Mouse (Mus musculus) activated CD4-positive, CD25-positive, alpha-beta regulatory T cell, adult 4 months (primary cell): Measurements from ENCODE around the gene Chpf. TPM values are rescaled to one million over a fixed set of nuclear protein-coding genes. Genes with fewer than 3 reads are reported as not detected.

ENCODE experiments used
- ATAC-seq: one replicate; pipeline ENCODE4 v1.8.0; 2017
- polyA plus RNA-seq, 2 experiments: library from polyadenylated mRNA; unstranded; fragments of 100-300 nt; shearing (Covaris generic); gene quantifications; one replicate each; pipeline ENCODE4 v1.2.1; 2017

Gene Chpf
- polyA plus RNA-seq, 2 experiments from 2014 or later, result 4.0 to 5.3 TPM

DNA sequence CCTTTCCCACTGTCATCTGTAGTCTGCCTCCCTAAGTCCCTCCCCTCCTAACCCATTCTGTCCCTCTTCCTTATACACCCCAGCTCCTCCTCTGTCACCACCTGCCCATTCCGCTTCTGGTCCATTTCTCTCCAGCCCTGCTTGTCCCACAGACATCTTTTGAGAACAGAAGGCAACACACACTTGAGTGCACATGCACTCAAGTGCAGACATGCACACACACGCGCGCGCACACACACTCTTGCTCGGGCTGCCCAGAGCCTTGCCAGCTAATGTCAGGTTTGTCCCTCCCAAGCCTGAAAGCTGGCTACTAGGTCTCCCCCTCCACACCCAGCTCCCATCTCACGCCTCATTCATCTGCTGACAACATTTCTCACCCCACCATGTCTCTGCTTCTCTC, 38.4 kb downstream of the Chpf start:
- ATAC-seq, result no peak

- ATAC-seq, result no peak
Observed at GRCm38 (mm10) chr1:75438782-75439181, 40.3 kb downstream of the Chpf start.

DNA sequence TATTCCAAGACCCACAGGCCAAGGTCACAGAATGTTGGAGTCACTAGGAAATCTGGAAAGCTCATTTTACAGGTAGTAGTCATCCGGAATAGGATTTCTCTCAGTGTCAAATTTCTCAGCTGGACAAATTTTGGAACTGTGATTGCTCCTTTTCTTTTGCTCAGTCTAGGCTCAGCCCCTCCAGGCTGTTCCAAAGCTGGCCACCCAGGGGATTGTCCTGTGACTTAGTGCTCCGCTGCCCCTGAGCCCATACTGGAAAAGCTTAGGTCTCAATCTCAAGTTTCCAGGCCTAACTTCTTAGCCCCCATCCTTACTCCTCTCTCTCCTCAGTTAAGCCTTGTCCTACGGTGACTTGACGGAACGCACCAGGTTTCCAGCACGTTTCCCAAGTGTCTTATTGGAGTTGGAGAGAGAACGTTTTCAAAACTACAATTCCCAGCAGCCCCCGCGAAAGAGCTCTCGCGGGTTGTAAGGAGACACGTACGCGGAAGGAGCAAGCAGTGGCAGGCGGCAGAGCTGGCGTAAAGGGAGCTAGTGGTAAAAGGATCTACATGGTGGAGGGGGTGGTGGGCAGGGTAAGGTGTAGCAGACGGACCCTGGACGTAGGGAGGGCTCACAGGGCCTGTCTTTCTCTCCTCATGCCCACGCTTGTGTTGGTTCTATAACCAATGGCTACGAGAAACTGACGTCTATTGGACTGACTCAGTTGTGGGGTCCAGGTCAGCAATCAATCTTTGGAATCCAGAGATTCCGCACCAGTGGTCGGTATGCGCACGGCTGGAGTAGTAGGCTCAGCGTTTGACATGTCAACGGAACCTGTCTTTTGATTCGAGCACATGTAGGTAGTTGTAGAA, 43.4 kb downstream of the Chpf start, which contains the start of gene Gmppa:
Gene Gmppa (plus strand): TSS at position 456 of the 854 bp plus-strand sequence.
- ATAC-seq, result peak; percentile 100

DNA sequence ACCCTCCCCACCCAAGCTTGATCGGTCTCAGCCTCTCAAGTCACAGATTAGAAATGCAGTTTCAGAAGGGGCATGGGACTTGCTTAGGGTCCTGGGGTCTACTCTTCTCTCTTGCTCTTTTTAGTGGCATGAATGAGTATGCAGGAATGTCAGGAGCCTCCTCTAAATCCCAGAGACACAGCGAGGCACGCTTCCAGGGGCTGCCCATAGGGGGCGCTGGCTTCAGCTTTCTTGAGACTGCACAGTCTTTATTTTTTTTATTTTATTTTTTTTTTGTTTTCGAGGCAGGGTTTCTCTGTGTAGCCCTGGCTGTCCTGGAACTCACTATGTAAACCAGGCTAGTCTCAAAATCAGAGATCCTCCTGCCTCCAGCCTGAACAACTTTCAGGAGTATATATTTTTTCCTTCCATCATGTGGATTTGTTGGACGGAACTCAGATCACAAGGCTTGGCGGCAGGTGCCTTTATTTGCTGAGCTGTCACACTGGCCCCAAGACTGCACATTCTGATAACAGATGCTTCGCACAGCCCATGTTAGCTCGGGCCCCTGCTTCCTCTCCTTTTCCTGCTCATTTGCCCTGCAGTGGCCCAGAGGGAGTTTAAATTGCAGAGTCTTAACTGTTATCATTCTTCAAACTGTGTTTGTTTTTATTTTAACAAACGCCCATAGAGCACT, 53.2 kb downstream of the Chpf start:
- no peak for ATAC-seq

Other genes starting within 250 kb of the Chpf start
- not detected for gene A630095N17Rik, start 247.2 kb downstream of the Chpf start, polyA plus RNA-seq
- 1 to 10 TPM; 5.9 to 7.1 TPM for gene Dnajb2, start 242.9 kb downstream of the Chpf start, polyA plus RNA-seq
- under 1 TPM; 0.37 to 0.47 TPM for gene Ptprn, start 214.8 kb downstream of the Chpf start, polyA plus RNA-seq
- gene Resp18, start 200.9 kb downstream of the Chpf start, polyA plus RNA-seq, result not detected
- 10 to 100 TPM; 57.0 to 64.9 TPM for gene Dnpep, start 161.3 kb downstream of the Chpf start, polyA plus RNA-seq
- not detected for gene Des, start 119.0 kb downstream of the Chpf start, polyA plus RNA-seq
- gene Speg, start 104.0 kb downstream of the Chpf start, polyA plus RNA-seq, result not detected
- gene Gmppa, start 43.4 kb downstream of the Chpf start, polyA plus RNA-seq, result 10 to 100 TPM; 43.8 to 51.5 TPM
- not detected for gene Asic4, start 28.9 kb downstream of the Chpf start, polyA plus RNA-seq
- gene Tmem198, start 225 bp upstream of the Chpf start, polyA plus RNA-seq, result under 1 TPM in 1 of 2 experiments, not detected in 1; 0.40 TPM
- gene Obsl1, start 27.1 kb upstream of the Chpf start, polyA plus RNA-seq, result not detected
- not detected for gene Inha, start 27.8 kb upstream of the Chpf start, polyA plus RNA-seq
- gene Stk11ip, start 42.2 kb upstream of the Chpf start, polyA plus RNA-seq, result 1 to 10 TPM; 7.7 to 9.4 TPM
- under 1 TPM in 1 of 2 experiments, not detected in 1; 0.07 TPM for gene Slc4a3, start 67.0 kb upstream of the Chpf start, polyA plus RNA-seq